Mouse (Mus musculus) left cerebral cortex, adult 2 months (tissue): ENCODE data around the gene Slc17a3. TPM values are rescaled to one million over a fixed set of nuclear protein-coding genes. Genes with fewer than 3 reads are reported as not detected.

Experiments
- DNase-seq, 2 experiments: peaks; one replicate each; pipeline ENCODE4 v3.0.0; 2021 to 2022; ENCODE audit warnings: low spot score in 2 of 2, mixed read lengths in 1 of 2; ENCODE audit errors: extremely low spot score in 1 of 2
- H3K27ac ChIP-seq: fragments of 200-600 bp; 2 replicates; pipeline ENCODE4 v1.8.1; 2022
- H3K4me3 ChIP-seq: fragments of 200-600 bp; 2 replicates; pipeline ENCODE4 v1.8.1; 2022
- CTCF ChIP-seq: fragments of 200-600 bp; IDR thresholded peaks from 2 replicates; pipeline ENCODE4 v1.8.1; 2022; ENCODE audit warnings: antibody characterized with exemption, mild to moderate bottlenecking, moderate library complexity
- intact Hi-C: fragments of 180-260 bp; cut with DNase I; formaldehyde crosslinking; loops from one replicate; pipeline ENCODE4 v1.15.1; 2025
- total RNA-seq, 2 experiments: library from RNA; stranded (reverse); gene quantifications; 2 replicates each; pipeline ENCODE4 v1.2.3; 2021

Slc17a3 gene
- total RNA-seq, 2 experiments from 2014 or later = not detected

GRCm38 (mm10) chr13:23849299-23849698, 10.1 kb downstream of the Slc17a3 start:
- no peak for TF ChIP-seq CTCF
- no peak for DNase-seq
- intact Hi-C loops = no loop called here
- no peak overlapping the region for H3K4me3 ChIP-seq
- H3K27ac ChIP-seq = no peak overlapping the region

DNA sequence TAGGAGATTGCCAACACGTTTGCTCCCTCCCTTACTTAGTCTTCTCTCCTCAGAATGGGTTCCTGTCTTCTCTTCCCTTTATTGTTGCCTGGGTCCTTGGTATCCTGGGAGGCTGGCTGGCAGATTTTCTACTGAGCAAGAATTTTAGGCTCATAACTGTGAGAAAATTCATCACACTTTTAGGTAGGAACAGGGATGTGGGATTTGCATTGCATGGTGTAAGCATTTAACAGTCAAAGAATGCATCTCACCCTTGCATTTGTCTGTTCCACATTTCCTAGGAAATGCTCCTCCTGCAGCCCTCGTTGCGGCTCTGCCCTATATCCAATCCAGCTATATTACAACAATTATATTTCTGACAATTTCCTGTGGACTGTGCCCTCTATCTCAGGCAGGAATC, 17.2 kb downstream of the Slc17a3 start:
- DNase-seq = no peak
- Histone ChIP-seq H3K27ac (no peak overlapping the region), H3K4me3 (no peak overlapping the region)
- intact Hi-C loops = no loop called here
- no peak for TF ChIP-seq CTCF

- H3K4me3 ChIP-seq = no peak overlapping the region
- intact Hi-C loops = no loop called here
- DNase-seq = no peak
- no peak for TF ChIP-seq CTCF
- no peak overlapping the region for H3K27ac ChIP-seq
Measured at GRCm38 (mm10) chr13:23861815-23862214, 22.6 kb downstream of the Slc17a3 start.

DNA sequence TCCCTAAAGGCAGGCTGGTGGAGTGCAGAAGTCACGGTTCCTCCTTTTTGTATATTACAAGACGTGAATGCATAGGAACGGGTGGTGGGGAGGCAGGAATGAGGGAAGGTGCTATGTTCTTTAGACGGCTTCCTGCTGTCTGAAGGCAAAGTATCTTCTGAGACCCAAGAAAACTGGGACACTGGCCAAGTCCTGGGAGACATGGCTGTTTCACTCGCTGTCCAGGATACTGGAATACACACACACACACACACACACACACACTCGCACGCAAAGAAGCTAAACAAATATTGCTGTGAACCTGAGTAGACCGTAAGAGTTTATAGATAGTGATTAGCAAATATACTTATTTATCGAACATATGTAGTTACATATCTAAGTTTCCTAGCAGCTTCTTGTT, 25.5 kb downstream of the Slc17a3 start:
- no peak for DNase-seq
- no peak for TF ChIP-seq CTCF
- Histone ChIP-seq H3K4me3 (no peak overlapping the region), H3K27ac (no peak overlapping the region)
- intact Hi-C loops = no loop called here

GRCm38 (mm10) chr13:23866086-23866710, 27.0 kb downstream of the Slc17a3 start:
- DNase-seq = no peak
- TF ChIP-seq CTCF = no peak
- intact Hi-C loops = no loop called here
- no peak overlapping the region for H3K27ac ChIP-seq
- H3K4me3 ChIP-seq = no peak overlapping the region

DNA sequence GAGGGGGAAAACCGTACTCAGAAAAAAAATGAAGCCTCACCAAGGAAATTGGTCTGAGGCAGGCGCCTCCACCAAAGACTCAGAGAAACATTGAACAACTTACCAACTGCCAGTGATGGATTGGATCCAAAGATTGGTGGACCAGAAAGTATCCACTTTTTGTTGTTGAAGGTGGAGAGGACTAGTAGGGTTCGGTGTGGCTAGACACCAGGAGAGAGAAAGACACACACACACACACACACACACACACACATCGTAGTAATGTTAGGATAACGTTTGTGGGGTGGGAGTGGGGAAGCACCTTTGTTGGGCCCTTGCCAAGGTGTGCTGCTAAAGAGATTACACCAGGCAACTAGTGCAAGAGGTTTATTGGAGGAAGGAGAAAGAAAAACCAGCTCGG, 27.8 kb downstream of the Slc17a3 start:
- intact Hi-C loops = no loop called here
- DNase-seq = no peak
- no peak for TF ChIP-seq CTCF
- H3K4me3 ChIP-seq = no peak overlapping the region
- H3K27ac ChIP-seq = no peak overlapping the region

DNA sequence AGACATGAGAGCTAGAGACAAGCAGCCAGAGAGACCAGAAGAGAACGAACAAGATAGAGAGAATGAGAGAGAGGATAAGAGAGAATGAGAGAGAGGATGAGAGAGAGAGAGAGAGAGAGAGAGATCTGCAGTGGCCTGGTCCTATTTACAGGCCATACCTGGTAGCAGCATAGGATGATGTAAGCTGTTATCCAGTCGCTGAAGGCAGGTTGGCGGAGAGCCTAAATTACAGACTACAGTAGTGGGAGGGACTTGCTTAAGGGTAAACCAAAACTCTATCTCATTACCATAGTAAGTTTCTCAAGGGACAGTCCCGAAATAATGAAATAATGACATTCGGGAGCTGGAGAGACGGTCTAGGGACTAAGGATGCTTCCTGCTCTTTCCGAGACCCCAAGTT, 28.2 kb downstream of the Slc17a3 start, which contains the start of gene Slc17a1:
Gene Slc17a1, plus strand, starts transcription at position 346 of the 400 bp plus-strand sequence.
- no peak within 1 kb of the TSS for H3K4me3 ChIP-seq
- H3K27ac ChIP-seq = no peak within 1 kb of the TSS
- intact Hi-C loops = no loop called here
- no peak for DNase-seq
- TF ChIP-seq CTCF = no peak

DNA sequence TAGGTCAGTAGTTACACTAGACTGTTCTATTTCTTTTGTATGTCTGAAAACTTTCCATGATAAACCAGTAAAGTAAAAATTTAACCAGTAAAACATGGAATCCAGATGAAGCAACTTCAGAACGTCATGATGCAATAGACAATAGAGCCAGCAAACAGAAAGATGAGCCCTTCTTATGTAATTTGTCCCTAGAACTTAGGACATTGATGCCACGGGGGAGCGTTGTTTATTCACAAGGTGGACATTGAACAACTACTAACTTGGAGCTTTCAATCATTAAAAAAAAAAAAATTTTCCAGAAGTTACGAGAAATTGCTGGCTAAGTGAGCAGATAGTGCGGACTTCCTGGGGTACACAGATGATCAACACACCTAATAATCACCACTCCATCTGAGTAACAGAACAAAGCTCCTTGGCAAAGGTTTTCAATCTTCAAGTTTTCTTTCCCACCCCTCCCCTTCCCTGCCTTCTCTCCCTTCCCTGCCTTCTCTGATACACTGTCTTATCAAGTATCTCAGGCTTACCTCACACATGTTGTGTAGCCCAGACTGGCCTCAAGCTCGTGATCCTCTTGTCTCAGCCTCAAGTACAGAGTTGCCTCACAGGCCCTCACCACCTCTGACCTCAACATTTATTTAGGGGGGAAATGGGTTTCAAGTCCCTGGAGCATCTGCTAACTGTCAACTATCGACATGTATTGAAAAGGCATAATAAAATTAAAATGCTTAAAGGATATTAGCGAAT, 29.7 kb downstream of the Slc17a3 start:
- H3K27ac ChIP-seq = no peak overlapping the region
- no peak for DNase-seq
- intact Hi-C loops = no loop called here
- TF ChIP-seq CTCF = no peak
- H3K4me3 ChIP-seq = no peak overlapping the region

- no peak for DNase-seq
- intact Hi-C loops = no loop called here
- no peak for TF ChIP-seq CTCF
Measured at GRCm38 (mm10) chr13:23869996-23870395, 30.8 kb downstream of the Slc17a3 start.

GRCm38 (mm10) chr13:23873141-23873540, 33.9 kb downstream of the Slc17a3 start:
- intact Hi-C loops = no loop called here

More at GRCm38 (mm10) chr13:23869996-23870395, 30.8 kb downstream of the Slc17a3 start:
- Histone ChIP-seq H3K4me3 (no peak overlapping the region), H3K27ac (no peak overlapping the region)

GRCm38 (mm10) chr13:23879106-23879505, 39.9 kb downstream of the Slc17a3 start:
- no peak overlapping the region for H3K27ac ChIP-seq
- intact Hi-C loops = no loop called here
- no peak overlapping the region for H3K4me3 ChIP-seq
- no peak for TF ChIP-seq CTCF
- no peak for DNase-seq

More at GRCm38 (mm10) chr13:23873141-23873540, 33.9 kb downstream of the Slc17a3 start:
- H3K4me3 ChIP-seq = no peak overlapping the region
- DNase-seq = no peak
- no peak for TF ChIP-seq CTCF
- H3K27ac ChIP-seq = no peak overlapping the region

GRCm38 (mm10) chr13:23879636-23880035, 40.4 kb downstream of the Slc17a3 start:
- Histone ChIP-seq H3K27ac (no peak overlapping the region), H3K4me3 (no peak overlapping the region)
- intact Hi-C loops = no loop called here
- no peak for TF ChIP-seq CTCF
- DNase-seq = no peak
